Mouse (Mus musculus) MEL (cell line): ENCODE data around the gene Prpf8. TPM values are rescaled to one million over a fixed set of nuclear protein-coding genes. Genes with fewer than 3 reads are reported as not detected.

ENCODE experiments used
- DNase-seq: peaks from one replicate; pipeline ENCODE4 v3.0.0; 2011; ENCODE audit warnings: low read depth, low spot score
- H3K27ac ChIP-seq: 2 replicates; pipeline ENCODE4 v1.5.1; 2012; ENCODE audit warnings: low read depth, mild to moderate bottlenecking, control low read depth, low read length, moderate library complexity; ENCODE audit not compliant: control insufficient read depth
- H3K27me3 ChIP-seq, 2 experiments: fragments of 150-350 bp in 1 of 2; sonication (generic) in 1 of 2; 2 replicates each; pipeline ENCODE4 v1.6.1; 2012; ENCODE audit warnings: low read length in 2 of 2, mild to moderate bottlenecking in 2 of 2, improper control_type of control experiment in 1 of 2, moderate library complexity in 1 of 2; ENCODE audit not compliant: insufficient read depth in 2 of 2, control insufficient read depth in 1 of 2
- H3K36me3 ChIP-seq, 2 experiments: 2 replicates each; pipeline ENCODE4 v1.6.1; 2012 to 2014; ENCODE audit warnings: low read length in 2 of 2, improper control_type of control experiment in 1 of 2, inconsistent platforms in 1 of 2, mild to moderate bottlenecking in 1 of 2; ENCODE audit not compliant: insufficient read depth in 2 of 2, control insufficient read depth in 1 of 2
- H3K4me1 ChIP-seq, 2 experiments: fragments of 150-350 bp in 1 of 2; sonication (generic) in 1 of 2; 2 replicates each; pipeline ENCODE4 v1.6.1; 2012; ENCODE audit warnings: low read length in 2 of 2, improper control_type of control experiment in 1 of 2, mild to moderate bottlenecking in 1 of 2; ENCODE audit not compliant: insufficient read depth in 2 of 2, control insufficient read depth in 1 of 2
- H3K4me3 ChIP-seq, 2 experiments: fragments of 150-350 bp in 1 of 2; sonication (generic) in 1 of 2; 2 replicates each; pipeline ENCODE4 v1.5.1; 2012; ENCODE audit warnings: low read depth in 2 of 2, low read length in 2 of 2, mild to moderate bottlenecking in 2 of 2, moderate library complexity in 2 of 2, control low read depth in 1 of 2, improper control_type of control experiment in 1 of 2; ENCODE audit not compliant: control insufficient read depth in 1 of 2, insufficient read depth in 1 of 2
- H3K79me2 ChIP-seq: 2 replicates; pipeline ENCODE4 v1.6.1; 2012; ENCODE audit warnings: mild to moderate bottlenecking, low read length, moderate library complexity; ENCODE audit not compliant: control insufficient read depth, poor library complexity, insufficient read depth
- H3K9ac ChIP-seq: 2 replicates; pipeline ENCODE4 v1.6.1; 2012; ENCODE audit warnings: low read depth, mild to moderate bottlenecking, control low read depth, low read length, moderate library complexity; ENCODE audit not compliant: control insufficient read depth, poor library complexity, severe bottlenecking
- H3K9me3 ChIP-seq: fragments of 150-350 bp; sonication (generic); replicated peaks from 2 replicates; pipeline ENCODE4 v1.6.1; 2012; ENCODE audit warnings: mild to moderate bottlenecking, low read length, improper control_type of control experiment, moderate library complexity; ENCODE audit not compliant: insufficient read depth
- CHD1 ChIP-seq: IDR thresholded peaks from 2 replicates; pipeline ENCODE4 v1.6.1; 2012; ENCODE audit warnings: low read depth, mild to moderate bottlenecking, inconsistent platforms, low read length, improper control_type of control experiment
- EP300 ChIP-seq, 2 experiments: IDR thresholded peaks; 2 replicates each; pipeline ENCODE4 v1.6.1; 2011; ENCODE audit warnings: improper control_type of control experiment in 2 of 2, low read length in 2 of 2, low read depth in 1 of 2, mild to moderate bottlenecking in 1 of 2
- ETS1 ChIP-seq: IDR thresholded peaks from 2 replicates; pipeline ENCODE4 v1.6.1; 2012; ENCODE audit warnings: low read depth, mild to moderate bottlenecking, inconsistent platforms, low read length, improper control_type of control experiment, moderate library complexity
- GATA1 ChIP-seq: IDR thresholded peaks from 2 replicates; pipeline ENCODE4 v1.6.1; 2011; ENCODE audit warnings: low read depth, low read length, improper control_type of control experiment
- HCFC1 ChIP-seq: IDR thresholded peaks from 2 replicates; pipeline ENCODE4 v1.6.1; 2012; ENCODE audit warnings: low read depth, mild to moderate bottlenecking, inconsistent platforms, low read length, improper control_type of control experiment, moderate library complexity
- KAT2A ChIP-seq: conservative IDR thresholded peaks from 2 replicates; pipeline ENCODE4 v1.6.1; 2012; ENCODE audit warnings: low read depth, low read length, improper control_type of control experiment, inconsistent platforms
- MAZ ChIP-seq: IDR thresholded peaks from 2 replicates; pipeline ENCODE4 v1.6.1; 2012; ENCODE audit warnings: low read depth, mild to moderate bottlenecking, inconsistent platforms, low read length, improper control_type of control experiment
- MEF2A ChIP-seq: IDR thresholded peaks from 2 replicates; pipeline ENCODE4 v1.6.1; 2014; ENCODE audit warnings: low read depth, mild to moderate bottlenecking, inconsistent platforms, low read length, improper control_type of control experiment; ENCODE audit not compliant: poor library complexity, insufficient replicate concordance, severe bottlenecking; ENCODE audit errors: extremely low read depth
- MXI1 ChIP-seq: IDR thresholded peaks from 2 replicates; pipeline ENCODE4 v1.6.1; 2011; ENCODE audit warnings: mild to moderate bottlenecking, low read depth, low read length, improper control_type of control experiment
- NELFE ChIP-seq: IDR thresholded peaks from 2 replicates; pipeline ENCODE4 v1.6.1; 2011; ENCODE audit warnings: low read depth, low read length, improper control_type of control experiment
- NRF1 ChIP-seq: IDR thresholded peaks from 2 replicates; pipeline ENCODE4 v1.6.1; 2014; ENCODE audit warnings: low read depth, mild to moderate bottlenecking, inconsistent platforms, low read length, improper control_type of control experiment, moderate library complexity; ENCODE audit not compliant: poor library complexity, insufficient read depth, severe bottlenecking
- POLR2A ChIP-seq, 2 experiments: IDR thresholded peaks; 2 replicates each; pipeline ENCODE4 v1.6.1; 2011 to 2012; ENCODE audit warnings: low read length in 2 of 2, mild to moderate bottlenecking in 2 of 2, control low read depth in 1 of 2, improper control_type of control experiment in 1 of 2, low read depth in 1 of 2, moderate library complexity in 1 of 2; ENCODE audit not compliant: control insufficient read depth in 1 of 2, insufficient read depth in 1 of 2, poor library complexity in 1 of 2
- POLR2AphosphoS5 ChIP-seq: IDR thresholded peaks from 2 replicates; pipeline ENCODE4 v1.6.1; 2012; ENCODE audit warnings: low read depth, borderline replicate concordance, mild to moderate bottlenecking, inconsistent platforms, low read length, moderate library complexity, mixed read lengths
- RAD21 ChIP-seq: IDR thresholded peaks from 2 replicates; pipeline ENCODE4 v1.6.1; 2011; ENCODE audit warnings: mild to moderate bottlenecking, low read depth, low read length, improper control_type of control experiment
- SMC3 ChIP-seq: IDR thresholded peaks from 2 replicates; pipeline ENCODE4 v1.6.1; 2011; ENCODE audit warnings: low read depth, low read length, improper control_type of control experiment
- TCF12 ChIP-seq: IDR thresholded peaks from 2 replicates; pipeline ENCODE4 v1.6.1; 2014; ENCODE audit warnings: low read depth, mild to moderate bottlenecking, inconsistent platforms, low read length, improper control_type of control experiment, moderate library complexity
- UBTF ChIP-seq: IDR thresholded peaks from 2 replicates; pipeline ENCODE4 v1.6.1; 2012; ENCODE audit warnings: low read depth, mild to moderate bottlenecking, inconsistent platforms, low read length, improper control_type of control experiment, moderate library complexity, borderline replicate concordance; ENCODE audit not compliant: insufficient read depth
- USF2 ChIP-seq, 2 experiments: IDR thresholded peaks; 2 replicates each; pipeline ENCODE4 v1.6.1; 2011 to 2012; ENCODE audit warnings: improper control_type of control experiment in 2 of 2, low read length in 2 of 2, borderline replicate concordance in 1 of 2, inconsistent platforms in 1 of 2, low read depth in 1 of 2, mild to moderate bottlenecking in 1 of 2; ENCODE audit not compliant: insufficient read depth in 1 of 2
- ZKSCAN1 ChIP-seq: IDR thresholded peaks from 2 replicates; pipeline ENCODE4 v1.6.1; 2012; ENCODE audit warnings: low read depth, mild to moderate bottlenecking, inconsistent platforms, low read length, improper control_type of control experiment, moderate library complexity
- ZNF384 ChIP-seq: IDR thresholded peaks from 2 replicates; pipeline ENCODE4 v1.6.1; 2012; ENCODE audit warnings: low read depth, mild to moderate bottlenecking, inconsistent platforms, low read length, improper control_type of control experiment
- polyA plus RNA-seq, 2 experiments: library from polyadenylated mRNA; stranded (reverse) in 1 of 2; unstranded in 1 of 2; fragments of >175 nt in 1 of 2; fragments of >200 nt in 1 of 2; gene quantifications; 2 replicates each; pipeline versions ENCODE4 v1.2.1 to v1.2.4; 2012; ENCODE audit warnings: low replicate concordance in 2 of 2, low read depth in 1 of 2; ENCODE audit not compliant: insufficient read length in 2 of 2, insufficient read depth in 1 of 2, missing spikeins in 1 of 2
- total RNA-seq: library from RNA; depleted of rRNA; stranded (reverse); fragments of 300-350 nt; gene quantifications from 2 replicates; pipeline ENCODE4 v1.2.3, GENCODE M21; 2012

Gene Prpf8
- total and polyA plus RNA-seq, 3 experiments: 214 to 644 (median 276) TPM

GRCm38 (mm10) chr11:75460844-75461742 lies 25.5 kb upstream of the Prpf8 start, which contains the start of gene Tlcd2 (continued):
- TF ChIP-seq POLR2AphosphoS5: no peak
- TF ChIP-seq ZKSCAN1: no peak
- no peak for TF ChIP-seq MEF2A
- TF ChIP-seq TCF12: peak; percentile 75
- 0 out of 2 replicates have a peak, but pooled peaks have one; percentile 10 for TF ChIP-seq NRF1
- TF ChIP-seq USF2 (IDR thresholded peaks at IDR 0.05; ENCODE audit: borderline replicate concordance in 1 of 2, insufficient read depth in 1 of 2, low read depth in 1 of 2, low read length in 2 of 2): peak in 1 of 2 experiments; percentile 71; a peak in 2 of 4 replicates
- no peak for TF ChIP-seq SMC3
- TF ChIP-seq KAT2A: peak; percentile 91
- no peak for TF ChIP-seq UBTF
- TF ChIP-seq ZNF384: no peak
- TF ChIP-seq NELFE: peak; percentile 75
- TF ChIP-seq, all 39 proteins: peak for 24

DNA sequence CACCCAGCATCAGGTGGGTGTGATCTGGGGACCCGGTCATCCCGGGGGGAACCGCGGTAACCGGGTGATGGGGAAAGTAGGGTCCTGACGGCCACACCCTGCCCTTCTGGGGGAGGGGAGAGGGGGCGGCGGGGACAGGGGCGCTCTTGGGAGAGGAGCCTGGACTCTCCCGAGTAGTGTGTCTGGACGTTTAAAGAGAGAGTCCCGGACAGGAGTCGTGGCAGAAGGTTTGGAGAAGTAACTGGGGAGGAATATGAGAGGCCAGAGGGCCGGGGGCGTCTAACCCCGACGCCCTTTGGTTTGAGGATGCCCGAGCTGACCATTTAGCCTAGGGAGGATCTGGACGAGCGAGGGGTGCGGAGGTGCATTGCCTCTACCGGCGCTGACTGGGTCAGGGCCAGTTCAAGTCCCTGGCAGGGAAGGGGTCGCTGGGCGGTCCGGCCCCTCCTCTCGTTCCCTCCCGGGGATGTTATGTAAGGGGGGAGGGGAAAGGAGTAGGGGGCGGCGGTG lies 24.8 kb upstream of the Prpf8 start:
- Histone ChIP-seq H3K36me3 (peaks cover 0 to 26% of the 10 kb centered on the region in 2 experiments; a peak in 2 of 4 replicates), H3K4me3 (peak overlapping the region; percentile 61 to 77), H3K27ac (peak overlapping the region; percentile 74), H3K9me3 (no peaks in the 10 kb centered on the region), H3K27me3 (no peaks in the 10 kb centered on the region), H3K4me1 (peaks cover 6 to 34% of the 10 kb centered on the region in 2 experiments), H3K79me2 (peaks cover 8% of the 10 kb centered on the region; the same call in 1 of the 2 replicates), H3K9ac (peak overlapping the region; percentile 77)
- no peak for DNase-seq
- TF ChIP-seq RAD21 (no peak), POLR2A (IDR thresholded peaks at IDR 0.05; ENCODE audit: control insufficient read depth in 1 of 2, insufficient read depth in 1 of 2, low read depth in 1 of 2, low read length in 2 of 2, poor library complexity in 1 of 2) (peak in 1 of 2 experiments; percentile 87; a peak in 1 of 4 replicates)

- Histone ChIP-seq H3K36me3 (peaks cover 0 to 23% of the 10 kb centered on the region in 2 experiments; a peak in 2 of 4 replicates), H3K4me1 (peaks cover 5 to 32% of the 10 kb centered on the region in 2 experiments), H3K9me3 (no peaks in the 10 kb centered on the region), H3K9ac (peak overlapping the region; percentile 77), H3K4me3 (peak overlapping the region; percentile 61 to 77), H3K79me2 (peaks cover 8% of the 10 kb centered on the region; the same call in 1 of the 2 replicates), H3K27me3 (no peaks in the 10 kb centered on the region), H3K27ac (peak overlapping the region; percentile 74)
- TF ChIP-seq ETS1: peak; percentile 61
- TF ChIP-seq EP300 (IDR thresholded peaks at IDR 0.05; ENCODE audit: low read depth in 1 of 2, low read length in 2 of 2): peak in 1 of 2 experiments; percentile 40; a peak in 1 of 4 replicates
- TF ChIP-seq USF2 (IDR thresholded peaks at IDR 0.05; ENCODE audit: borderline replicate concordance in 1 of 2, insufficient read depth in 1 of 2, low read depth in 1 of 2, low read length in 2 of 2): no peak
- no peak for TF ChIP-seq CHD1
- TF ChIP-seq MXI1: peak; percentile 31; the same call in 1 of the 2 replicates
- TF ChIP-seq HCFC1: no peak
- TF ChIP-seq NELFE: peak; percentile 39; the same call in 1 of the 2 replicates
- TF ChIP-seq MAZ: 0 out of 2 replicates have a peak, but pooled peaks have one; percentile 71
- TF ChIP-seq POLR2A (IDR thresholded peaks at IDR 0.05; ENCODE audit: control insufficient read depth in 1 of 2, insufficient read depth in 1 of 2, low read depth in 1 of 2, low read length in 2 of 2, poor library complexity in 1 of 2): peak; percentile 29 to 47; a peak in 2 of 4 replicates
- no peak for TF ChIP-seq GATA1
- DNase-seq: peak; percentile 91
Measured at GRCm38 (mm10) chr11:75462253-75462783, 24.3 kb upstream of the Prpf8 start.
